Mouse (Mus musculus): Measurements from ENCODE around the gene Zfp775.
A peak's percentile ranks its signal among the peaks of the same experiment; 100 is the strongest.

Zfp775 gene

GRCm38 (mm10) chr6:48601271-48602079 is at the start of gene Zfp775:
Gene Zfp775 (plus strand): TSS chr6:48602063.
- peak; percentile 96 for DNase-seq (ENCODE audit: low spot score)

- DNase-seq (ENCODE audit: low spot score), result no peak
Measured at GRCm38 (mm10) chr6:48552918-48553317, 48.9 kb upstream of the Zfp775 start.

GRCm38 (mm10) chr6:48553819-48554218 is 48.0 kb upstream of the Zfp775 start:
- no peak for DNase-seq (ENCODE audit: low spot score)

- peak; percentile 94 for DNase-seq (ENCODE audit: low spot score)
Measured at GRCm38 (mm10) chr6:48554280-48555103, 47.4 kb upstream of the Zfp775 start, which contains the start of gene Lrrc61. Gene Lrrc61 (plus strand): TSS chr6:48554796.

- DNase-seq (ENCODE audit: low spot score), result no peak
Measured at GRCm38 (mm10) chr6:48555104-48555890, 46.6 kb upstream of the Zfp775 start.

GRCm38 (mm10) chr6:48555956-48556355 is 45.9 kb upstream of the Zfp775 start:
- DNase-seq (ENCODE audit: low spot score), result no peak

- no peak for DNase-seq (ENCODE audit: low spot score)
Measured at GRCm38 (mm10) chr6:48565693-48566310, 36.1 kb upstream of the Zfp775 start.

- DNase-seq (ENCODE audit: low spot score), result peak; percentile 50
Measured at GRCm38 (mm10) chr6:48566312-48566711, 35.6 kb upstream of the Zfp775 start.

GRCm38 (mm10) chr6:48568036-48568984 is 33.6 kb upstream of the Zfp775 start:
- peak; percentile 52 for DNase-seq (ENCODE audit: low spot score)

- no peak for DNase-seq (ENCODE audit: low spot score)
Measured at GRCm38 (mm10) chr6:48569065-48569807, 32.6 kb upstream of the Zfp775 start.

- no peak for DNase-seq (ENCODE audit: low spot score)
Measured at GRCm38 (mm10) chr6:48572014-48572413, 29.8 kb upstream of the Zfp775 start.

- DNase-seq (ENCODE audit: low spot score), result peak; percentile 62
Measured at GRCm38 (mm10) chr6:48572572-48573061, 29.2 kb upstream of the Zfp775 start, which contains the start of gene Rarres2. Gene Rarres2 (minus strand): TSS chr6:48572789.

GRCm38 (mm10) chr6:48573280-48573679 is 28.6 kb upstream of the Zfp775 start:
- no peak for DNase-seq (ENCODE audit: low spot score)

- no peak for DNase-seq (ENCODE audit: low spot score)
Measured at GRCm38 (mm10) chr6:48573981-48574380, 27.9 kb upstream of the Zfp775 start.

GRCm38 (mm10) chr6:48578736-48579135 is 23.1 kb upstream of the Zfp775 start:
- DNase-seq (ENCODE audit: low spot score), result no peak

GRCm38 (mm10) chr6:48579215-48579648 is 22.6 kb upstream of the Zfp775 start:
- no peak for DNase-seq (ENCODE audit: low spot score)

- no peak for DNase-seq (ENCODE audit: low spot score)
Measured at GRCm38 (mm10) chr6:48581257-48581656, 20.6 kb upstream of the Zfp775 start.

- DNase-seq (ENCODE audit: low spot score), result no peak
Measured at GRCm38 (mm10) chr6:48582037-48582436, 19.8 kb upstream of the Zfp775 start.

GRCm38 (mm10) chr6:48589194-48589750 is 12.6 kb upstream of the Zfp775 start, which contains the start of gene Gm45021:
Gene Gm45021 (plus strand): TSS chr6:48589610.
- no peak for DNase-seq (ENCODE audit: low spot score)

Measured in ovary, adult 18-20 months (tissue).